Mouse (Mus musculus) ES-E14 (cell line): ENCODE measurements at regions not wholly inside any gene's neighbourhood (a gene's known extent, or its start where the extent isn't known, plus 50 kb on each side); places are given as distances from the start of the nearest gene placed in this dataset.

ENCODE experiments used
- CHD2 ChIP-seq: IDR thresholded peaks from 2 replicates; pipeline ENCODE4 v1.6.1; 2014; ENCODE audit warnings: mild to moderate bottlenecking, low read depth, low read length, inconsistent platforms
- ZNF384 ChIP-seq: IDR thresholded peaks from 2 replicates; pipeline ENCODE4 v1.6.1; 2012; ENCODE audit warnings: low read depth, low read length, inconsistent platforms

DNA sequence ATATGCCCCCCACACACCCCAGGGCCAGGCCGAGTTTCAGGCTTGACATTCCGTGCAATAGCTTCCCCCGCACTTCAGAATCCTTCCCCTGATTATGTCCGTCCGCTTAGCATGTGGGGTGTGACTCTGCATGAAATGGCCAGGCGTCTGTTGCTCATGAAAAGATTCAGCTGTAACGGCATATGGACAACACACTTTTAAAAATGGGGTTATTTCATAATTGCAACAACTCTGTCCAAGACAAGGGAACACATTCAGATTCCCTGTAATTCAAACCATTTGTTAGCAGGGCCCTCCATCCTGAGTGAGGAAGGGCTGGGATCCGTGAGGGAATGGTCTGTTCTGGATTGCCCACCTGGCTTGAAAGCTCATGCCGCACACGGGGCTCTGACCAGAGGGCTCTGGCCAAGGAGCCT, 68.2 kb upstream of the Creb5 start:
- TF ChIP-seq CHD2: no peak
- TF ChIP-seq ZNF384: no peak
